Mouse (Mus musculus): ENCODE data around the gene Ssr1. TPM values are rescaled to one million over a fixed set of nuclear protein-coding genes. Genes with fewer than 3 reads are reported as not detected.

The Ssr1 gene
- total and polyA plus RNA-seq, 2 experiments, result 5.9 to 24.2 TPM

DNA sequence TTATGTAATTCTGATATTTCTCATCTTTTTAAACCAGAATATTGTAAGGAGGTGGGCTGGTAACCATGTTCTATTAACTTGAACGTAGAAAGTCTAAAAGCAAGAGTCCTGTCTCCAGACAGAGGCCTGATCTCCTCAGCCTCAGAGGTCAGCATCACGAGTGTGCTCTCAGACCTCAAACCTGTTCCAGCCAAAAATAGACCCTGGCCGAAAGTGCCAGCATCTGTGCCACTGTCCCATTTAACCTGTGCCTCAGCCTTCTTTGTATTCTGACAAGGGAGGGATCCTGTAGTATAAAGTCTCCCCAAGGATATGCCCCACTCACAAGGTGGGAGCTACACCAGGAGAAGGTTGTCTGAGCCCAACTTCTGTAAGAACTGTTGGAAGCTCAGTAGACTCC, 67.6 kb downstream of the Ssr1 start:
- 86% methylated on average over 3 of the region's 3 CpGs for WGBS
- H3K79me2 ChIP-seq (ENCODE audit: control insufficient read depth, insufficient read depth, low read length), result peaks cover 9% of the 10 kb centered on the region; the same call in 1 of the 2 replicates
- no peak for TF ChIP-seq CTCF (IDR thresholded peaks at IDR 0.05; ENCODE audit: low read depth, low read length)
- TF ChIP-seq POLR2A (IDR thresholded peaks at IDR 0.05; ENCODE audit: extremely low read depth, insufficient read depth, low read length), result no peak
- H3K4me1 ChIP-seq (ENCODE audit: control insufficient read depth, insufficient read depth, low read length), result no peaks in the 10 kb centered on the region
- no peaks in the 10 kb centered on the region for H3K27me3 ChIP-seq (ENCODE audit: control insufficient read depth, insufficient read depth, low read length)
- H3K4me3 ChIP-seq (ENCODE audit: insufficient read depth, low read depth, low read length), result no peak overlapping the region
- H3K9ac ChIP-seq (ENCODE audit: low read depth, low read length), result no peak overlapping the region
- H3K27ac ChIP-seq (replicated peaks; ENCODE audit: insufficient read depth, low read depth, low read length), result no peak overlapping the region
- DNase-seq (ENCODE audit: extremely low read depth, low read depth, low spot score), result no peak
- peaks cover 56% of the 10 kb centered on the region for H3K36me3 ChIP-seq (ENCODE audit: control insufficient read depth, insufficient read depth, low read length)

DNA sequence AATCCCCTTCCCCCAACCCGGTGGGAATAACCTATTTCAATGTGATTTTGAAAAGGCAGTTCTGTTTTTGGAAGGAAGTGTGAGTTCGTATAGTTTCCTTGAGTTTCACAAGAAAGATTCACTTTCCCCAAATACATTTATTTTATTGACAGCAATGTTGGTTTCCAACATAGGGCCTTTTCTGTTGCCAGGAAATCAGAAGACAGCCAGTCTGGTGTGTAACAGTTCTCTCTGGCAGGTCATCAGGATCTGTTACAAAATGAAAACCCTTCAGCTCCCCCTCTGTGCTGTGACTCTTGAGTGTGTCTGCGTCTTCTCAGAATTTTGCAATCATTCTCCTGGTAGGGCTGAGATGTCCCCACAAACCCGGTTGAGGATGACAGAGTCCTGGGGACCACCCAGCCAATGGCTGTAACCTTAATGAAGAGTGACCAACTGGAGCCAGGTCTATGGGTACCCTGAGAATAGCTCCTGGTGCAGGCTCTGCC, 69.5 kb downstream of the Ssr1 start:
- no peak overlapping the region for H3K4me3 ChIP-seq (ENCODE audit: insufficient read depth, low read depth, low read length)
- no peak overlapping the region for H3K9ac ChIP-seq (ENCODE audit: low read depth, low read length)
- H3K27ac ChIP-seq (replicated peaks; ENCODE audit: insufficient read depth, low read depth, low read length), result no peak overlapping the region
- no peak for DNase-seq (ENCODE audit: extremely low read depth, low read depth, low spot score)
- H3K79me2 ChIP-seq (ENCODE audit: control insufficient read depth, insufficient read depth, low read length), result peaks cover 13% of the 10 kb centered on the region; the same call in 1 of the 2 replicates
- peaks cover 59% of the 10 kb centered on the region for H3K36me3 ChIP-seq (ENCODE audit: control insufficient read depth, insufficient read depth, low read length)
- no peaks in the 10 kb centered on the region for H3K27me3 ChIP-seq (ENCODE audit: control insufficient read depth, insufficient read depth, low read length)
- WGBS, result 74% methylated on average over 4 of the region's 4 CpGs
- TF ChIP-seq CTCF (IDR thresholded peaks at IDR 0.05; ENCODE audit: low read depth, low read length) (no peak), POLR2A (IDR thresholded peaks at IDR 0.05; ENCODE audit: extremely low read depth, insufficient read depth, low read length) (no peak)
- no peaks in the 10 kb centered on the region for H3K4me1 ChIP-seq (ENCODE audit: control insufficient read depth, insufficient read depth, low read length)

DNA sequence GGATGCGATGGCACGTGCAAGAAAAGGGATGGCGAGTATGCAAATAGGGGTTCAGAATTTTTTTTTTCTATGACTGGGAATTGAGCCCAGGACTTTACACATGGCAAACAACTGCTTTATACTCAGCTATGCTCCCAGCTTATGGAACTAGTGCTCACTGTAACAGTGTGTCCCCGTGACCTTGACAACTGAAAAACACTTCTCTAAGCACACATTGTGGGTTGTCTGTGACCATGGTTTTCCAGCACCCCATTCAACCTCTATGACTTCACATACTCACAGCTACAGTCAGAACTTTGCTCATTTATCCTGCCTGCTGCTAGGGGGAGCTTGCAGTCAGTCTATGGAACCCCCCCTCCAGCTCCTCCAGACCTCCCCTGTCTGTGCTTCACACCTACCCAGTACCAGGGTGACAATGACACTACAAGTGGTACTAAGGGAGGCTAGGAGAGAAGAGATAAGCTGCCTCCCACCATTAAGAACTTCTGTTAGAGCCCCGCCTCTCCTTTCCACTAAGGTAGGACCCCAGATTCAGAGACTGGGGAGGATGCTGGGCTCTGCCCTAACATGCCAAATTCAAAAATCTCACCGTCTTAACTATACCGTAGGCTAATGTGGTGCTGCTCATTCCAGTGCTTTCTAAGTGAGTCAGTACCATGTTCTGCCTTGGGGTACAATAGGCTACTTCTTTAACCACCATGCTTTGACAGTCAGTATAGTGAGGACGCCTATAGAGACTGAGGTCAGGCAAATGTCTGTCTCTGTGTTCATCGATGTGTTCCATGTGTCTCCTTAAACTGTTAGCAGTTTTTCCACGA, 70.2 kb downstream of the Ssr1 start:
- Histone ChIP-seq H3K27ac (replicated peaks; ENCODE audit: insufficient read depth, low read depth, low read length) (no peak overlapping the region), H3K9ac (ENCODE audit: low read depth, low read length) (no peak overlapping the region), H3K4me3 (ENCODE audit: insufficient read depth, low read depth, low read length) (no peak overlapping the region), H3K4me1 (ENCODE audit: control insufficient read depth, insufficient read depth, low read length) (peaks cover under 1% of the 10 kb centered on the region; the same call in 1 of the 2 replicates), H3K36me3 (ENCODE audit: control insufficient read depth, insufficient read depth, low read length) (peaks cover 59% of the 10 kb centered on the region), H3K79me2 (ENCODE audit: control insufficient read depth, insufficient read depth, low read length) (peaks cover 11% of the 10 kb centered on the region; the same call in 1 of the 2 replicates), H3K27me3 (ENCODE audit: control insufficient read depth, insufficient read depth, low read length) (no peaks in the 10 kb centered on the region)
- DNase-seq (ENCODE audit: extremely low read depth, low read depth, low spot score), result no peak
- 81% methylated on average over 10 of the region's 10 CpGs for whole genome bisulfite sequencing
- TF ChIP-seq CTCF (IDR thresholded peaks at IDR 0.05; ENCODE audit: low read depth, low read length) (no peak), POLR2A (IDR thresholded peaks at IDR 0.05; ENCODE audit: extremely low read depth, insufficient read depth, low read length) (no peak)

DNA sequence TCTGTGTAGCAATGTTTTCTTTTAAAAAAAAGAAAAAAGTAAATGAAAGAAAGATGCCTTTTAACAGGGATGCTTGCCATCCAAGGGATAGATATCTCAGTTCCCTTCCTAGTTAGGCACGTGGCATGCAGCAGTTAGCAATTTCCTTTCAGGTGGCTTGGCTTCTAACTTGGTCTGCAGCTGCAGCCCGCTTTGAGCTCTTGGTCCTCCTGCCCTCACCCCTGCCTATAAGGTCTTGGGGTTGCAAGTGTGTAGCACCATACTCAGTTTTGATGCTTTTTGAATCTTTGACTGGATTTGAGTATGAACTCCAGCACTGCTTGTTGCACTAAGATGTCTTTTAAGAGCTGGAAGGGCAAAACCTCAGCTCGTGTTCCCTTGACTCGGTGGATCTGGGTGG, 70.9 kb downstream of the Ssr1 start:
- no peak for DNase-seq (ENCODE audit: extremely low read depth, low read depth, low spot score)
- Histone ChIP-seq H3K4me1 (ENCODE audit: control insufficient read depth, insufficient read depth, low read length) (peaks cover 5% of the 10 kb centered on the region), H3K9ac (ENCODE audit: low read depth, low read length) (no peak overlapping the region), H3K79me2 (ENCODE audit: control insufficient read depth, insufficient read depth, low read length) (peaks cover 14% of the 10 kb centered on the region; the same call in 1 of the 2 replicates), H3K27me3 (ENCODE audit: control insufficient read depth, insufficient read depth, low read length) (no peaks in the 10 kb centered on the region), H3K27ac (replicated peaks; ENCODE audit: insufficient read depth, low read depth, low read length) (no peak overlapping the region), H3K36me3 (ENCODE audit: control insufficient read depth, insufficient read depth, low read length) (peaks cover 58% of the 10 kb centered on the region), H3K4me3 (ENCODE audit: insufficient read depth, low read depth, low read length) (no peak overlapping the region)
- WGBS, result 90% methylated on average over 4 of the region's 4 CpGs
- TF ChIP-seq CTCF (IDR thresholded peaks at IDR 0.05; ENCODE audit: low read depth, low read length), result no peak
- no peak for TF ChIP-seq POLR2A (IDR thresholded peaks at IDR 0.05; ENCODE audit: extremely low read depth, insufficient read depth, low read length)

DNA sequence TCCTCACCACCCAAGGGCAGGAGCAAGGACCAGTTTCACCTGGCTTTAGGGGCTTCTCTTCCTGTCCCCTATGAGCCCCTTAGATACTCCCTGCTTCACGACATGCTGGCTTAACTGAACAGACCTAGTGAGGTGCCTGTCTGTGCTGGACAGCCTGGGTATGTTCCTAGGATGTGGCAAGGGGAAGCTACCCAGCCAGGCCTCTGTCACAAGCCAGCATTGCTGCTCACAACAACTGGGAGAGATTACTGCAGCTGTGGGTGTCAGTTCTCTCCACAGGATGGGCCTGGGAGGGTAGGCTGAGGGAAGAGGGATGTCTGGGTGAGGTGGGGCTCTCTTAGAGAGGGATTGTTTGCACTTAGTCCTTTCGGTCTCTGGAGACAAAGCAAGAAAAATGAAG, 73.3 kb downstream of the Ssr1 start:
- Histone ChIP-seq H3K4me1 (ENCODE audit: control insufficient read depth, insufficient read depth, low read length) (peaks cover 7% of the 10 kb centered on the region), H3K27me3 (ENCODE audit: control insufficient read depth, insufficient read depth, low read length) (no peaks in the 10 kb centered on the region), H3K9ac (ENCODE audit: low read depth, low read length) (no peak overlapping the region), H3K36me3 (ENCODE audit: control insufficient read depth, insufficient read depth, low read length) (peaks cover 66% of the 10 kb centered on the region), H3K27ac (replicated peaks; ENCODE audit: insufficient read depth, low read depth, low read length) (no peak overlapping the region), H3K4me3 (ENCODE audit: insufficient read depth, low read depth, low read length) (no peak overlapping the region), H3K79me2 (ENCODE audit: control insufficient read depth, insufficient read depth, low read length) (peaks cover 19% of the 10 kb centered on the region; the same call in 1 of the 2 replicates)
- no peak for DNase-seq (ENCODE audit: extremely low read depth, low read depth, low spot score)
- WGBS, result 90% methylated on average over 2 of the region's 2 CpGs
- no peak for TF ChIP-seq POLR2A (IDR thresholded peaks at IDR 0.05; ENCODE audit: extremely low read depth, insufficient read depth, low read length)

All from liver, adult 2 months (tissue).